Mouse (Mus musculus) olfactory bulb, adult 2 months (tissue): Measurements from ENCODE around the gene Tmem11. TPM values are rescaled to one million over a fixed set of nuclear protein-coding genes. Genes with fewer than 3 reads are reported as not detected.

Experiments
- H3K27ac ChIP-seq: fragments of 200-500 bp; 2 replicates; pipeline ENCODE4 v1.5.1; 2012; ENCODE audit warnings: low read depth, low read length; ENCODE audit not compliant: insufficient read depth
- H3K4me1 ChIP-seq: fragments of 200-500 bp; 2 replicates; pipeline ENCODE4 v1.6.1; 2012; ENCODE audit warnings: low read length; ENCODE audit not compliant: control insufficient read depth, insufficient read depth
- H3K4me3 ChIP-seq: fragments of 200-500 bp; 2 replicates; pipeline ENCODE4 v1.5.1; 2012; ENCODE audit warnings: mild to moderate bottlenecking, low read depth, low read length, moderate library complexity; ENCODE audit not compliant: insufficient read depth
- CTCF ChIP-seq: fragments of 200-500 bp; IDR thresholded peaks from 2 replicates; pipeline ENCODE4 v1.5.1; 2012; ENCODE audit warnings: low read depth, mild to moderate bottlenecking, low read length, moderate library complexity; ENCODE audit not compliant: insufficient read depth
- POLR2A ChIP-seq: fragments of 200-500 bp; IDR thresholded peaks from 2 replicates; pipeline ENCODE4 v1.6.1; 2012; ENCODE audit warnings: mild to moderate bottlenecking, low read depth, low read length, moderate library complexity; ENCODE audit not compliant: insufficient read depth
- WGBS: fragments of 180-500 bp; shearing (Covaris S2); methylation state at CpG from one replicate; pipeline ENCODE4 v1.1.7; 2018; 5-methylcytosine and 5-hydroxymethylcytosine counted together
- polyA plus RNA-seq: library from polyadenylated mRNA; stranded (reverse); fragments of >200 nt; gene quantifications from 2 replicates; pipeline ENCODE4 v1.2.4, GENCODE M21; 2012; ENCODE audit warnings: low replicate concordance; ENCODE audit not compliant: missing spikeins, insufficient read depth, insufficient read length

The Tmem11 gene
- polyA plus RNA-seq = not detected in 2 replicates

DNA sequence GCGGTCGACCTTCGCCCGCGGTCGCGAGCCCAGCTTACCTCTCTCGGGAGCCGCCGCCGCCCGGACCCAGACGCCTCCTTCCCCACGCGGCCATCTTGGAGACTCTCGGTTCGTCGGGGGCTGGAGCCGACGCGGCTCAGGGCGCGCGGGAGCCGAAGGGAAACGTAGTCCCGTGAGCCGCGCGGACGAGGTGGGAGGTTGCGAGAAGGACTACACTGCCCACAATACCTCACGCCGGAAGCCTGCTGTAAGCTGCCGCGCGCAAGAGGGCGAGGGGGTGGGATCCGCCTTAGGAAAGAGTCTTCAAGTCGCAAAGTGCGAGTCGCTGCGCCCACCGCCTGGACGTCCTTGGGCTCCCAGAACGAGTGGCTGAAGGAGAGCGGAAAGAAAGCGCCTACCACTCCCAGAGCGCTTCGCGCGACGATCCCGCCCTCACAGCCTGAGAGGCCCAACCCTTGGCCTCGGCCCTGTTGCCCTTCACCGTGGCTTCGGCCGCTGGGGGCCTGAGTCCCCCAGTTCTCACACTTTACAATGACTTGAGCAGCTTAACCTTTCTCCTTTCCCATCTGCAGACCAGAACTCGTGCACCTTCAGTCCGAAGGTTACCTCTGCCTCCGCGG is at the start of gene Tmem11:
Tmem11 (minus strand) TSS at position 598 of the 620 bp plus-strand sequence.
- peak within 1 kb of the TSS; percentile 85 for H3K27ac ChIP-seq

DNA sequence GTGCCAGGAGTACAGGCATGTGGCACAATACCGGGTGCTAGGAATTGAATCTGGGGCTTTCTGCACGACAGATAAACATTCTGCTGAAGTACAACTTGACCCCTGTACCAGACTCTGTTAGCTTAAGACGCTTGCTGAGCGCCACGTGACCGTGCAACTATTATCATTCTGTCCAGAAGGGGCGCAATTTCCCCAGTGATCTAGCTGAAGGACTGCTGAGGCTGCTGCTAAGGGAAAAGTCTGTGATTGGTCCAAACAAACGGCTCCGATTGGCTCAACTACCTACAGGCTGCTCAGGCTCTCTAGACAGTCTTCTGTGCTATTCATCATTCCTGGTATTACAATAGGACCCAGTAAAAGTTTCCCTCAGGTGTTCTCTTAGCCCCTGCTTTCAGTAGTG is 48.2 kb upstream of the Tmem11 start:
- peaks cover 10% of the 10 kb centered on the region for H3K4me1 ChIP-seq
- under 1% methylated on average over 9 of the region's 9 CpGs for WGBS
- peak overlapping the region; percentile 11; the same call in 1 of the 2 replicates for H3K4me3 ChIP-seq
- TF ChIP-seq POLR2A (no peak), CTCF (no peak)
- H3K27ac ChIP-seq = no peak overlapping the region

More for the DNA sequence above, at the start of gene Tmem11:
- Histone ChIP-seq H3K4me3 (peak within 1 kb of the TSS; percentile 98), H3K4me1 (peaks cover 16% of the 10 kb centered on the region)
- under 1% methylated on average over 62 of the region's 62 CpGs for WGBS
- TF ChIP-seq POLR2A (peak; percentile 35), CTCF (no peak)

DNA sequence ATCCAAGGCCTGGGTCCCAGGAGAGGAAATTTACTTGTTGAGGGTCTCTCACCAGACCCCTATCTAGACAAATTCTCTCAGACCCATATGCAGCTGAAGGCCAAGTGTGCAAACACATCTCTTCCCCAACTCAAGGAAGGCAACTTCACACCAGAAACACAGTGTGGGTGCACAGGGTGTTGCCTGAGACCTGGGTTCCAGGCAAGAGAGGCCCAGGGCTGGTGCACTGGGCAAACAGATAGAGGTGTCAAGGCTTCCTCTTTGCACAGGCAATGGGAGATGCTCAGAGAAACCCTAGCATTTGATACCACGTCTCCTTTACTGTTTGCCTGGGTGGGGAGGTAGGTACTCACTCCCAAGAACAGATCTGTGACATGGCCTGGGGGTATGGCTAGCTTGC is 45.9 kb upstream of the Tmem11 start:
- H3K4me3 ChIP-seq = no peak overlapping the region
- TF ChIP-seq CTCF (no peak), POLR2A (no peak)
- no peak overlapping the region for H3K27ac ChIP-seq
- WGBS = 93% methylated on average over 1 of the region's 1 CpGs
- H3K4me1 ChIP-seq = peaks cover 3% of the 10 kb centered on the region

DNA sequence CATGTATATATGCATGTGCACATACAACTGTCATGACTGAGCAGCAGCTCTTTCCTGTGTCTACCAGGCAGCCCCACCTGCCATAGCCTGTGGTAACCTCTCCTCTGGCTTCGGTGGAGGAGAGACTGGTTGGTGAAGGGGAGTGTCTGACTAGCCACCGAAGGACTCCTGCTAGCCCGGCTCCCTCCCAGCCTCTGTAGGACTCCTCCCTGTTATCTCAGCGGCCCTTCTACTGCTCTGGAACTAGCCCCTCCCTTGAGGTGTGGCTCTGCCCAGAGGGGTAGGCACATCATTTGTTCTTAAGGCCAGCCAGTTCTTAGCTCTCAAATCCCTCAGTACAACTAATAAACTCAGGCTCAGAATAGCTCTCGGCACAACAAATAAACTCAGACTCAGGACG is 45.4 kb upstream of the Tmem11 start:
- peaks cover 3% of the 10 kb centered on the region for H3K4me1 ChIP-seq
- 66% methylated on average over 6 of the region's 6 CpGs for WGBS
- H3K27ac ChIP-seq = no peak overlapping the region
- no peak for TF ChIP-seq CTCF
- no peak for TF ChIP-seq POLR2A
- H3K4me3 ChIP-seq = no peak overlapping the region

DNA sequence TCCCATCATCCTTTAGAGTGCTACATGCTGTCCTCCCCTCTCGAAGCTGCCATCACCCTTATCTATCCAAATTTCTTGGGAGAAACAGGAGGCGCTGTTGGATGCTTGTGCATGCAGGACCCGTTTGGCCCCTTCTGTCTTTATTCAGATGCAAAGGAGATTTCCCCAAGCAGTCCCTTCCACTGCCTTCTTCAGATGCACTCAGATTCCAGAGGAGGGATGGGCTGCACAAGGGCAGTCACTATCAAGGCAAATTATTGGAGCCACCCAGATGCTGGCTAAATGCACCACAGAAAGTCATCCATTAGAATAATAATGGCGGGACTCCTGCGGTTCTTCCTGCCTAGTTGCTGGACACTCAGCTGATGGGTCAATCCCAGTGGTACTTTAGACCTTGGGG is 43.9 kb upstream of the Tmem11 start:
- Histone ChIP-seq H3K27ac (no peak overlapping the region), H3K4me1 (peaks cover 3% of the 10 kb centered on the region), H3K4me3 (no peak overlapping the region)
- no peak for TF ChIP-seq POLR2A
- TF ChIP-seq CTCF = no peak
- 72% methylated on average over 5 of the region's 5 CpGs for WGBS

DNA sequence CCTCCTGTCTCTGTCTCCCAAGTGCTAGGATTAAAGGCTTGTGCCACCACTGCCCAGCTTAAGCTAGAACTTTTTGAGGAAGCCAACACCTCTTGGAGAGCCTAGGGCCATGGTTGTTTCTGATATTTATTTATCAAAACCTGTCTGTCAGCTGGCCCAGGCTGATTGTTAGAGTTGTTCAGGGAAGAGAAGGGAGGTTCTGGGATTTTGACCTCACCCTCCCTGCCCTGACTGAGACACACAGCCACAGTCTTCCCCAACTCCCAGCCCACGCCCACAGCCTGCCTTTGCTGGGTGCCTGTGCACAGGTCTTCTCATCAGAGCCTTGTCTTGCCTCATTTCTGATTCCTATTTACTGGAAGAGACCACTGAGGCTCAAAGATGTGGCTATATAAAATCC is 43.1 kb upstream of the Tmem11 start:
- WGBS = 92% methylated on average over 1 of the region's 1 CpGs
- TF ChIP-seq CTCF (no peak), POLR2A (no peak)

DNA sequence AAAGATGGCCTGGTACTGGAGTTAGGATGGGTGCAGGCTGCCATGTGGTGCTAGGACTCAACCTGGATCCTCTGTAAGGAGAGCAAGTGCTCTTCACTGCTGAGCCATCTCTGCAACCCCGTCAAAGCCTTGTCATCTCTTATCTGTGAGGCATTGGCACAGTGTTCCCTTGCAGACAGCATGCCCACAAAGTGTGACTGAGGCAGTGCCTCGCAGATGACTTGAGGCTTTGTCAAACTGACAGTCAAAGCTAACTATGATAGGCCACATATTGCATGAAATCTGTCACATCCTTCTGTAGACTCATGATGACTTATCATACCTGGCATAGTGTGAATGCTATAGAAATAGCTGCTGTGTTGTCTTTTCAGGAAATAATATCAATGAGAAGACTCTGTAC is 40.9 kb upstream of the Tmem11 start:
- Histone ChIP-seq H3K27ac (no peak overlapping the region), H3K4me3 (no peak overlapping the region), H3K4me1 (0 out of 2 replicates have a peak, but pooled peaks cover 4% of the 10 kb centered on the region)
- TF ChIP-seq POLR2A = no peak
- TF ChIP-seq CTCF = no peak
- 84% methylated on average over 2 of the region's 2 CpGs for WGBS

More for the DNA sequence above, 43.1 kb upstream of the Tmem11 start:
- Histone ChIP-seq H3K4me1 (no peaks in the 10 kb centered on the region), H3K27ac (no peak overlapping the region), H3K4me3 (no peak overlapping the region)

DNA sequence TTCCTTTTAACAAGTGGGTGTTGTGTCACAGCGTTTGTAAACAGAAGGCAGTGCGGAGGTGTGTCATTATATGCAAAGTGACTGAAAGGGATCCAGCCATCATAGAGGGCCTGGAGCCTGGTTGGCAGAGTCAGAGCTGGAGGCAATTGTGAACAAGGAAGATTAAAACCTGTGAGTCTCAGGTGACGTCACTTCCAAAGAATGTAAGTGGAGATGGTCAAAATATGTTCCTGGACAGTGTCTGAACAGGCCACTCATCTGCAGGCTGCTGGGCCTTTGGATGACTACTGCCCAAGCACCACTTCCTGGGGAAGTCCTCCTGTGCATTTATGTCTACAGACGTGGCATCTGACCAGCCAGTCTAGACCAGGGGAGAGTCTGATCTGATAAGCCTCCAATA is 36.1 kb upstream of the Tmem11 start:
- H3K4me3 ChIP-seq = no peak overlapping the region
- 42% methylated on average over 4 of the region's 4 CpGs for WGBS
- TF ChIP-seq POLR2A (no peak), CTCF (no peak)
- peaks cover 15% of the 10 kb centered on the region for H3K4me1 ChIP-seq
- 0 out of 2 replicates have a peak overlapping the region, but pooled peaks have one; percentile 41 for H3K27ac ChIP-seq

DNA sequence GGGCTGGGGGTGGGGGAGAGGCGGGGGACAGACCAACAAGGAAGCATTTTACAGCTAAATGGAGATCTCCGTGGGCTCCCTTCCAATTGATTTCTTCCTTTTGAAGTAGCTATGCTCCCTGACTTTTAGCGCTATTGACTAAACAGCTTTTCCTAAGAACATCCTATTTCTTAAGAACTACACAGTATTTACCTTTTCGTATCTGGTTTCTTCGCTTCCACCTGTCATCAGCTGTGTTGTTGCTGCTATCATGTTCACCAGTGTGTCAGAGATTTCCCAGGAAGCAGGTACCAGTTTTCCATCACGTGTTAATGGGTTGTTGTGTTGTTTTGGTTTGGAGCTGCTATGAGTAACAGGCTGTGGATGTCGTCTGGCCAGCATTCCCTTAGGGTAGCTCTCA is 35.4 kb upstream of the Tmem11 start, which contains the start of gene Natd1:
Natd1 (minus strand) TSS at position 260 of the 400 bp plus-strand sequence.
- TF ChIP-seq POLR2A (no peak), CTCF (no peak)
- WGBS = 11% methylated on average over 7 of the region's 7 CpGs
- H3K4me3 ChIP-seq = peak within 1 kb of the TSS; percentile 76
- peaks cover 20% of the 10 kb centered on the region for H3K4me1 ChIP-seq
- H3K27ac ChIP-seq = peak within 1 kb of the TSS; percentile 91
